Mouse (Mus musculus): ENCODE data around the gene Atp6v0a4. TPM values are rescaled to one million over a fixed set of nuclear protein-coding genes. Genes with fewer than 3 reads are reported as not detected.

Atp6v0a4 gene
- polyA plus RNA-seq, 1 experiment, result not detected

DNA sequence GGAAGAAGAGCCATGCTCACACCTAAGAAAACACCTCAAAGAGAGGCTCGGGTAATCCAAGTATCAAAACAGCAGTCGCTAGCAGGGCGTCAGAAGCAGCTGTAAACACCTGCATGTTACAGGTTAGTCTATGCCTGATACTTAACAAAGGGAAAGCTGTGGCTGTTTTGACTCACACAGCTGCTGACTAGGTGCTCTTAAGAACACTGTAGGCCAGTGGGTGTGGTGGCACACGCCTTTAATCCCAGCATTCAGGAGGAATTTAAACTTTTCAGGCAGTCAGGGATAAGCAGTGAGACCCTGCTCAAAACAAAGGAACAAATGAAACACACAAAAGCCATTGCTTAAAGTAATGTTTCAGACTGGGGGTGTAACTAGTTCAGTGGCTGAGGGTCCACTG, 41.2 kb downstream of the Atp6v0a4 start:
- TF ChIP-seq CTCF (IDR thresholded peaks at IDR 0.05; ENCODE audit: control insufficient read depth, insufficient read depth, low read length) (no peak), POLR2A (IDR thresholded peaks at IDR 0.05; ENCODE audit: borderline replicate concordance, control insufficient read depth, low read depth, low read length) (no peak)
- 68% methylated on average over 4 of the region's 4 CpGs for WGBS
- no peak overlapping the region for H3K4me3 ChIP-seq (replicated peaks; ENCODE audit: control insufficient read depth, low read depth, low read length)
- H3K27ac ChIP-seq (ENCODE audit: control insufficient read depth, insufficient read depth, low read depth, low read length, poor library complexity), result no peak overlapping the region
- H3K4me1 ChIP-seq (ENCODE audit: control insufficient read depth, insufficient read depth, low read length), result no peaks in the 10 kb centered on the region

DNA sequence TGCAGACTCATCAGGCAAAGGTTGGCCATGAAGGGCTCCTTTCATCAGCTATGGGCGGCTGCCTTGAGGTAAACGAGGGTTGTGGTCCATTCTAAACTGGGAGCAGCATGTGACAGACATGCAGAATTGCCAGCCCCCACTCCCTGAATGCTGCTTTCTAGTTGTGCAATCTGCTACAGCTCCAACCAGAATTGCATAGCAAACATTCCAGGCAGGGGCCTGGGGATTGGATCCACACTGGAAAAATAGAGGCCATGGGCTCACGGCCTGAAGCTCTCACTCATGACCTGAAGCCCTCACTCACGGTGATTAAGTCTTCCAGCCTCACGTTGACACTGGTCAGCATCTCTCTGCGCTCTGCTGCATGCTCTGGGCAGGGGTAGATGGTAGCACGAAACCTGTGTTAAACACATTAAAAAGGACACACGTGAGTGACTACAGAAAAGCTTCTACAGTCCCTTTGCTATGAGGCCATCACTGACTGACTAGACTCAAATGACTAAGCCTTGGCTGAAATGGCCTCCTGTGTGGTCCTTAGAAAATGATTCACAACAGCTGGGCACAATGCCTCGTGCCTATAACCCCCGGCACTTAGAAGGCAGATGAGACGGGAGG, 42.6 kb downstream of the Atp6v0a4 start:
- no peak for TF ChIP-seq POLR2A (IDR thresholded peaks at IDR 0.05; ENCODE audit: borderline replicate concordance, control insufficient read depth, low read depth, low read length)
- TF ChIP-seq CTCF (IDR thresholded peaks at IDR 0.05; ENCODE audit: control insufficient read depth, insufficient read depth, low read length), result no peak
- Histone ChIP-seq H3K4me1 (ENCODE audit: control insufficient read depth, insufficient read depth, low read length) (no peaks in the 10 kb centered on the region), H3K27ac (ENCODE audit: control insufficient read depth, insufficient read depth, low read depth, low read length, poor library complexity) (no peak overlapping the region), H3K4me3 (replicated peaks; ENCODE audit: control insufficient read depth, low read depth, low read length) (no peak overlapping the region)
- WGBS, result 77% methylated on average over 11 of the region's 11 CpGs

DNA sequence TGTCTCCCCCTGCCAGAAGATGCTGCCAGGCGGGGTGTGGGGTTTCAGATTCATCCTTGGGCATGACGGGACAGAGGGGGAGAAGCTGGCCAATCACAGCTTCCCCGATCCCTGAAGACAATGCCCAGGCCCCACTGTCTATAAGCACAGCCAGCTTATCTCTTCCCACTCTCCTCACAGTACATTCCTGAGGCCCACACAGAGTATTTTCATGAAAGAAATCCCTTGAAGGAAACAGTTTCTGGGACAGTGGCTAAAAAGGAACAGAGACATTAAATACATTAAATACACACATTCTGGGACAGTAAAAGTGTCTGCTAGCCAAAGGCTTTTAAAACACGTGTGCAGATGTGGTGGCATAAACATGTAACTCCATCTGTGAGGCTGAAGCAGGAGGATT, 44.0 kb downstream of the Atp6v0a4 start:
- no peak for TF ChIP-seq POLR2A (IDR thresholded peaks at IDR 0.05; ENCODE audit: borderline replicate concordance, control insufficient read depth, low read depth, low read length)
- no peak for TF ChIP-seq CTCF (IDR thresholded peaks at IDR 0.05; ENCODE audit: control insufficient read depth, insufficient read depth, low read length)

DNA sequence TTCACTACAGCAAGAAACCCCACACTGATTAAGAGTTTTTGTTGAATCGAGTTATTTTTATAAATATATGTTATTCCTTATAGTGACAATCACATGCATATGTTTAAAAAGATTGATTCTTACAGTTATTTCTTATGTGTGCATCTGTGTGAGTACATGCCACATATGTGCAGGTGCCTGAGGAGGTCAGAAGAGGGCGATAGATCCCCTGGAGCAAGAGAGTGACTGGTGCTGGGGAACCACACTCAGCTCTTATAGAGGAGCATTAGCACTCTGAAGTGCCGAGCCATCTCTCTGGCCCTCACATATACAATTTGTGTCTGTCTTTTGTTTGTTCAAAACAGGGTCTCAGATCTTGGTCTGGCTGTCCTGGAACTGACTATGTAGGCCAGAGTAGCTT, 50.8 kb downstream of the Atp6v0a4 start:
- no peak overlapping the region for H3K27ac ChIP-seq (ENCODE audit: control insufficient read depth, insufficient read depth, low read depth, low read length, poor library complexity)
- no peak for TF ChIP-seq POLR2A (IDR thresholded peaks at IDR 0.05; ENCODE audit: borderline replicate concordance, control insufficient read depth, low read depth, low read length)
- TF ChIP-seq CTCF (IDR thresholded peaks at IDR 0.05; ENCODE audit: control insufficient read depth, insufficient read depth, low read length), result no peak
- no peaks in the 10 kb centered on the region for H3K4me1 ChIP-seq (ENCODE audit: control insufficient read depth, insufficient read depth, low read length)
- WGBS, result 82% methylated on average over 3 of the region's 3 CpGs
- no peak overlapping the region for H3K4me3 ChIP-seq (replicated peaks; ENCODE audit: control insufficient read depth, low read depth, low read length)

More for the DNA sequence above, 44.0 kb downstream of the Atp6v0a4 start:
- H3K27ac ChIP-seq (ENCODE audit: control insufficient read depth, insufficient read depth, low read depth, low read length, poor library complexity), result no peak overlapping the region
- WGBS, result 72% methylated on average over 4 of the region's 4 CpGs
- H3K4me1 ChIP-seq (ENCODE audit: control insufficient read depth, insufficient read depth, low read length), result no peaks in the 10 kb centered on the region
- H3K4me3 ChIP-seq (replicated peaks; ENCODE audit: control insufficient read depth, low read depth, low read length), result no peak overlapping the region

DNA sequence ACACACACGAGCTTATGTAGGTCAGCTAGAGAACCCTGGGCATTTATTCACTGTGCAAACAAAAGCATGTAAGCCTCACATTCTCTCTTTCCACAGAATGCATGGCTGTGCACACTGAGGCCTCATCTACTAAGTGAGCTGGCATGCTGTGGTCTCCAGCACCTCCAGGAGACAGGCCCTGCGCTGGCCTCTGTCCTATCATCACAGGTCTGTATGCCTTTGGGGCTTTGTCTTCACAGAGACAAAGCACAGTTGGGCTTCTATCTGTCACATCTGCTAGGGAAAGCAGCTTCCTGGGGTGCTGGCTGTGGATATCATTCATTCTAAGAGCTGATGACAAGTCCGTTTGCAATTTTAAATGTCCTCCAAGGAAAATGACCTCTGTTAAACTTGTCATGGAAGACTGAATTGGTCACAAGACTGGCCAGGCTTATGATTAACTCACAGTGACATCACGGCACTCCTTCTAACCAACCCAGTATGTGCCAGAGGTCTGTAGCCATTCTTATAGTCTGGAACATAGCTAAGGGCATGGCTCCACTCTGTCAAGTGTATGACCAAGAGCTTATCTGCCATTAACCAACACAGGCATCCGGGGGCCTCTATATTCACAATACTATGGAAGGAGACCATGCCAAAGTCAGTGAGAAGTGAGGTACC, 52.1 kb downstream of the Atp6v0a4 start:
- no peak overlapping the region for H3K27ac ChIP-seq (ENCODE audit: control insufficient read depth, insufficient read depth, low read depth, low read length, poor library complexity)
- H3K4me3 ChIP-seq (replicated peaks; ENCODE audit: control insufficient read depth, low read depth, low read length), result no peak overlapping the region
- H3K4me1 ChIP-seq (ENCODE audit: control insufficient read depth, insufficient read depth, low read length), result no peaks in the 10 kb centered on the region
- TF ChIP-seq CTCF (IDR thresholded peaks at IDR 0.05; ENCODE audit: control insufficient read depth, insufficient read depth, low read length) (no peak), POLR2A (IDR thresholded peaks at IDR 0.05; ENCODE audit: borderline replicate concordance, control insufficient read depth, low read depth, low read length) (no peak)
- WGBS, result 71% methylated on average over 5 of the region's 5 CpGs

DNA sequence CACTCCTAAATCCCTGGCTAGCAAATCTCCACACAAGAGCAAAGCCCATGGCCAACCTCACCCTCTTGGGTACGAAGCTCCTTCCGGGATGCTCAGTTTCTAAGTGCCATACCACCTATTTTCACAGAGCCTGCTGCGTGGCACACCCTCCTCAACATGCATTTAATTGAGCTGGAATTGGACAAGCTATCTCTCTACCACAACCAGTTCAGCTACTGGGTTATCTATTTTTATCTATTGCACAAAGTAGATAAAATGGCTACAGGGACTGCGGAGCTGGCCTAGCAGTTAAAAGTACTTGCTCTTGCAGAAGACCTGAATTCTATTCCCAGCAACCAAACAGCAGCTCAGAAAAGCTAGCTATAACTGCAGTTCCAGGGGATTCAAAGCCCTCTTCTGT, 53.1 kb downstream of the Atp6v0a4 start:
- WGBS, result 71% methylated on average over 4 of the region's 4 CpGs
- Histone ChIP-seq H3K4me3 (replicated peaks; ENCODE audit: control insufficient read depth, low read depth, low read length) (no peak overlapping the region), H3K27ac (ENCODE audit: control insufficient read depth, insufficient read depth, low read depth, low read length, poor library complexity) (no peak overlapping the region), H3K4me1 (ENCODE audit: control insufficient read depth, insufficient read depth, low read length) (no peaks in the 10 kb centered on the region)
- TF ChIP-seq POLR2A (IDR thresholded peaks at IDR 0.05; ENCODE audit: borderline replicate concordance, control insufficient read depth, low read depth, low read length) (no peak), CTCF (IDR thresholded peaks at IDR 0.05; ENCODE audit: control insufficient read depth, insufficient read depth, low read length) (no peak)

DNA sequence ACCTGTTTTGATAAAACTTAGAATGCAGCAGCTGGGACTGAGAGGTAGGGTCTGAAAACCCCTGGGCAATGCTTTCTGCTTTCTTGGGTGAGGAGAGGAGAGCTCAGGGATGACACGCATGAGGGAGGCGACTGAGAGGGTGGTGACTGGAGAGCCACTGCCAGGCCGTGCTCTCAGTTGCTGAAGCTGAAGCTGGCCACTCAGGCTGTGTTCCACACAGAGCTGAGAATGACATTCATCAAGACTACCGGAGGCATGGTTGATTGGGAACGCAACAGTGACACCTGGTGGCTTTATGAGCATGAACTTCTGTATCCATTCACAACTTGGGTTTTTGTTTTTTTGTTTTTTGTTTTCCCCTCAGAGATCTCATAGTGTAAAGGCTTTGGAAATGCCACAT, 58.2 kb downstream of the Atp6v0a4 start:
- under 1% methylated on average over 5 of the region's 5 CpGs for WGBS
- H3K4me1 ChIP-seq (ENCODE audit: control insufficient read depth, insufficient read depth, low read length), result peaks cover 1% of the 10 kb centered on the region
- no peak overlapping the region for H3K27ac ChIP-seq (ENCODE audit: control insufficient read depth, insufficient read depth, low read depth, low read length, poor library complexity)
- TF ChIP-seq CTCF (IDR thresholded peaks at IDR 0.05; ENCODE audit: control insufficient read depth, insufficient read depth, low read length), result peak; percentile 66
- TF ChIP-seq POLR2A (IDR thresholded peaks at IDR 0.05; ENCODE audit: borderline replicate concordance, control insufficient read depth, low read depth, low read length), result no peak
- no peak overlapping the region for H3K4me3 ChIP-seq (replicated peaks; ENCODE audit: control insufficient read depth, low read depth, low read length)

DNA sequence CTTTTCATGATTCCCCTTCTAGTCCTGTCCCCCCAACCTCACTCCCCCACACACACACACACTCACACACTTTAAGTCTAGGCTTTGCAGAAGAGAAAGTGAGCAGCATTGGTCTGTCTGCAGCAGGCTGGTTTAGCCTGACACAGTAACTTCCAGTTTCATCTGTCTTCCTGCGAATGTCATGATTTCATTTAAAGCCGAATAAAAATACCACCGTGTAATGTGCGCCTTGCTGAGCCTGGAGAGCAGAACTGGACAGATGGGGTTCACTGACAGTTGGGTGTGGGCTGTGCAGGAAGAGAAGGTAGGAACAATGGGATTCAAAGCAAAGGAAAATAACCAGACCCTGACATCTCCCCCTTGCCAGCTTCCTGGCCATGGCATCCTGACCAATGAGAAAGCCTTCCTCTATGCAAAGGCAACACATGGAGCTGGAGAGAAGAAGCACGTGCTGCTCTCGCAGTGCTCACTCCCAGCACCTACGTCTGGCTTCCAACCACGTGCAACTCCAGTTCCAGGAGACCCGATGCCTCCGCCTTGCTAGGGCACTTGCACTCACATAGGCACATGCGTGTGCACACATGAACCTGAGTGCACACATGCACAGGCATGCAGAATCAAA, 58.8 kb downstream of the Atp6v0a4 start:
- 25% methylated on average over 11 of the region's 11 CpGs for WGBS
- Histone ChIP-seq H3K27ac (ENCODE audit: control insufficient read depth, insufficient read depth, low read depth, low read length, poor library complexity) (no peak overlapping the region), H3K4me1 (ENCODE audit: control insufficient read depth, insufficient read depth, low read length) (peaks cover 1% of the 10 kb centered on the region), H3K4me3 (replicated peaks; ENCODE audit: control insufficient read depth, low read depth, low read length) (peak overlapping the region; percentile 54)
- TF ChIP-seq CTCF (IDR thresholded peaks at IDR 0.05; ENCODE audit: control insufficient read depth, insufficient read depth, low read length) (no peak), POLR2A (IDR thresholded peaks at IDR 0.05; ENCODE audit: borderline replicate concordance, control insufficient read depth, low read depth, low read length) (no peak)
